Mouse (Mus musculus) thymus, postnatal 0 days (tissue): Measurements from ENCODE around the gene Trim80. TPM values are rescaled to one million over a fixed set of nuclear protein-coding genes. Genes with fewer than 3 reads are reported as not detected.
"Not testable (repeated sequence)": the region's sequence is repeated elsewhere in the genome, so short reads cannot be mapped to it uniquely, and the experiment has no call there.

Experiments
- DNase-seq: peaks from one replicate; pipeline ENCODE4 v3.0.0-alpha.2; 2015; ENCODE audit warnings: low spot score
- polyA plus RNA-seq: library from polyadenylated mRNA; unstranded; fragments of >200 nt; fragmentation: Nextera tagmentation; extraction: Ambion mirVana; gene quantifications from 2 replicates; pipeline ENCODE4 v1.2.1, GENCODE M21; 2015

Trim80 gene
- polyA plus RNA-seq, 1 experiment from 2014 or later: 1.1 TPM

DNA sequence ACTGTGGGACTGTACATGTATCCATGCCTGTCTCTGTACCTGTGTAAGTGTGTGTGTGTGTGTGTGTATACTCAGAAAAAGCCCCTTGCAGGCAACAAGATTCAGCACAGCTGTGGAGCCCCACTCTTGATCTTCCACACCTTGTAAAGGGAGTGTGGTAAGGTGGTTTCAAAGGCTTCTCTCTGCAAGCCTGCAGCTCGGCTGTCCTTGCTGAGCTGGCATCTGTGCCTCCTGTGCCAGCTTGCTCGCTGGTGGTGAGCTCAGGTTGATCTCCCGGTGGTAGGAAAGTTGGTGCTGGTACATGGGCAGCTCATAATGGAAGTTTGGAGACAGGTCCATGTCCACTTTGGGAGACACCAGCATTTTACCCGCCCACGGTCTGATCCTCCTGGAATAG lies 21.5 kb downstream of the Trim80 start:
- peak; percentile 82 for DNase-seq

GRCm38 (mm10) chr11:115462243-115462891 lies 22.0 kb downstream of the Trim80 start, which contains the start of gene Slc16a5:
TSS of gene Slc16a5 (plus strand) at chr11:115462474.
- DNase-seq: peak; percentile 78

DNA sequence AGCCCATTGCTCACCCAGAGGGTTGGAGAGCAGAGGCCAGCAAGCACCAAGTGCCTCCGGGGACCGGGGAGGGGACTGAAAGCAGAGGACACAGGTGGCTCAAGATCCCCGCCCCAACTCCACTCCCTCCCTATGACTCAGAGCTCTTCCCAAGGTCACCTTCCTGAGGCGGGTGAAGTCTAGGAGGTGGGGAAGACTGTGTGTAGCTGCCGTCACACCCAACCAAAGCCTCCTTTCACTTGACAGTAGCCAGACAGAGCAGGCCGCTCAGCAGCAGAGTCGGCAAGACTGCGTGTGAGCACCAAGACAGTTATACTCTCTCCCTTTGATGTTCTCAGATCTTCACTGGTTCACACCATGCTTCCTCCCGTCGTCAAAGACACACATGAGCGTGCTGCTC lies 23.1 kb downstream of the Trim80 start:
- DNase-seq: peak; percentile 85

DNA sequence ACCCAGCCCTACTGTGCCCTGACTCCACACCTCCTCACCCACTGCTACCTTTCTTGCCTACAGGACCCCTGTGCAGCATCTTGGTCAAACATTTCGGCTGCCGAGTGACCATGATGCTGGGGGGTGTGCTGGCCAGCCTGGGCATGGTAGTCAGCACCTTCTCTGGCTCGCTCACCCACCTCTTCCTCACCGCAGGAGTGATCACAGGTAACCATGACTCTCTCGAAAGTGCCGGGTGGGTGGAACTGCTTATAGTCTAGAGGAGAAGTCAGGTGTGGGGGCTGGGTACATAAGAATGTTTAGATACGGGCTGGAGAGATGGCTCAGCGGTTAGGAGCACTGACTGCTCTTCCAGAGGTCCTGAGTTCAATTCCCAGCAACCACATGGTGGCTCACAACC lies 24.5 kb downstream of the Trim80 start:
- peak; percentile 65 for DNase-seq

DNA sequence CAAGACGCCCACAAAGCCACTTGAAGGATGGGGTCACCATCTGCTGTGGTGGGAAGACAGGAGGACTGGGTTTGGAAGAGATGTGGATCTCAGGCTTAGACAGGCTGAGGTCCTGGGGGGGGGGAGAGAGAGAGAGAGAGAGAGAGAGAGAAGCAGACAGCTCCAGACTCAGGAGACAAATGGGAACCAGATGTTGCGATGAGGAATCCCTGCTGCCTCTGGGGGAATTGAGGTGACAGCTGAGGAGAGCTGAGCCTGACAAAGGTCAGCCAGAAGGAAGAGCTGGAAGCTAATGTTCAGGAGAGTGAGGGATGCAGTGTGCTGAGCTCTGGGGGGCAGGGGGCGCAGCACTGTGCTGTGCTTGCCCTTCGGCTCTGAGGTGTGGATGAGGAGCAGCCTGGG lies 26.9 kb downstream of the Trim80 start:
- DNase-seq: no peak

DNA sequence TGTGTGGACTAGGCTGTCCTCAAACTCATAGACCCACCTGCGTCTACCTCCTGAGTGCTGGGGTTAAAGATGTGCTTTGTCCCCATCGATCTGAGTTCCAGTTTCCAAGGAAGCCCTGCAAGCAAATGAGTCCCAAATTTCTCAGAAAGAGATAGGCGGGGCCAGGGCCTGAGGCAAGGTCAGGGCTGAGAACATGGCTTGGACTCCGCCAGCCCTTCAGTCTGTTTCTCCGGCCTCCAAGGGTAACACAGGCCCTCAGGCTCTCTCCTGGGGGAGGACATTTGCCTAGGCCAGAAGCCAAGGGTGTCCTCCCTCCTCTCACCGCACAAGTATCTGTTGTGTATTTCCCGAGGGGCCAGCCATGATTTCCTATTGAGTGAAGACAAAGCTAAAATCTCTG lies 31.8 kb downstream of the Trim80 start:
- no peak for DNase-seq

DNA sequence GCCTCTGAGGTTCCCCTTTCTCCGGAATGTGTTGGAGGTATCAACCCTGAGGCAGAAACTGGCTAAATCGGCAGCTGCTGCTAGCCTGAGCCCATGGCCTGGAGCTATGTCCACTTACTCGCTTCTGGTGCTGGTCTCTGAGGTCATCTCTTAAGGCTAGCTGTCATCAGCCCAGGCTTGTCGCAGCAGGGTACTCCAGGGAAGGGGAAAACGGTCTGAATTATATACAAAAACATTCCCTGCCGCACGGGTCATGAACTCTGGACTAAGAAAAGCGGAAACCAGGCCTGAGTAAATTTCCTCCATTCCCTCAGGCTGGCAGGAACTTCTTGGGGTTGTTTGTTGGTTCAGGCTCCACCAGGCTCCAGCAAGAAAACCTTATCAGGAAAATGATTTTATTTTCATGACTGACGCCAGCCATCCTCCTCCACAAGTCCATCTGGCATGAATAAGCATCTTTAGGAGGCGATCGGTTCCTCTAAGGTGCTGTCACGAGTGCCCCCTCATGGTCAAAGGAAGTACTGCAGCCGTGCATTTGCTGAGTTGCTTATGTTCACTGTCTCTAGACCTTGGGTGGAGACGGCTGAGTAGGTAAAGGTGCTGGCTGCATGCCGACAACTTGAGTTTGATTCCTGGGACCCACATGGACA lies 33.4 kb downstream of the Trim80 start:
- peak; percentile 95 for DNase-seq

- peak; percentile 97 for DNase-seq
These were observed 34.8 kb downstream of the Trim80 start, which contains the start of gene Armc7 for GRCm38 (mm10) chr11:115475025-115475757. TSS of gene Armc7 (plus strand) at chr11:115475667.

- DNase-seq: no peak
These were observed 35.5 kb downstream of the Trim80 start for GRCm38 (mm10) chr11:115475758-115476237.

- not testable (repeated sequence) for DNase-seq
These were observed 36.3 kb downstream of the Trim80 start for GRCm38 (mm10) chr11:115476630-115477029.

DNA sequence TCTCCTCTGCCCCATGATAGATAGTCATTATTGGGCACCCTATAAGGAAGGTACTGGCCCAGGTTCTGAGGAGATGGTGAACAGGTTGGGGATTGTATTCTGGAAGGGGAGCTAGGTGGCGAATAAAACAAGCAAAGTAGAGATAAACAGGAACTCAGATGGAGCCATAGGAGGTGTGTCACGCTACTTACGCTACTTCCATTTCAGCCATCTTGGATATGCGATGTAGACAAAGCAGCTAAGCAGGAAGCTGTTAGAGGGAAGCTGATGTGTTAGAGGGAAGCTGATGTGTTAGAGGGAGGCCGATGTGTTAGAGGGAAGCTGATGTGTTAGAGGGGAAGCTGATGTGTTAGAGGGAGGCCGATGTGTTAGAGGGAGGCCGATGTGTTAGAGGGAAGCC lies 37.0 kb downstream of the Trim80 start:
- DNase-seq: not testable (repeated sequence)

GRCm38 (mm10) chr11:115478296-115478938 lies 38.1 kb downstream of the Trim80 start:
- DNase-seq: no peak

GRCm38 (mm10) chr11:115481553-115482259 lies 41.4 kb downstream of the Trim80 start:
- DNase-seq: peak; percentile 81

GRCm38 (mm10) chr11:115483278-115483677 lies 42.9 kb downstream of the Trim80 start:
- DNase-seq: no peak

DNA sequence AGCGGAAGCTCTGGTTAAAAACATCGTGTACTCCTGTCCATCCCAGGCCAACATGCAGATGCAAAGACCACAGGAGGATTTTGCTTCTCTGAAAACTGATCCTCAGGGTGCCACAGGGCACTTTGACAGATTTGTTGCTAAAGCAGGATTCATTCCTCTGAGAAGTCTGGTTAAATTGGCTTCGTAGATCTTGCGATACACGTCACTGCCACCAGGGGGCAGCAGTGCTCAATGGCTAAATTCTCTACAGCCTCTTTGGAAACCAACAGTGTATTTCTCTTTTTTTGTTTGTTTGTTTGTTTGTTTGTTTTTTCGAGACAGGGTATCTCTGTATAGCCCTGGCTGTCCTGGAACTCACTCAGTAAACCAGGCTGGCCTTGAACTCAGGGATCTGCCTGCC lies 43.4 kb downstream of the Trim80 start:
- DNase-seq: peak; percentile 83

- DNase-seq: no peak
These were observed 44.8 kb downstream of the Trim80 start for GRCm38 (mm10) chr11:115485155-115485554.

DNA sequence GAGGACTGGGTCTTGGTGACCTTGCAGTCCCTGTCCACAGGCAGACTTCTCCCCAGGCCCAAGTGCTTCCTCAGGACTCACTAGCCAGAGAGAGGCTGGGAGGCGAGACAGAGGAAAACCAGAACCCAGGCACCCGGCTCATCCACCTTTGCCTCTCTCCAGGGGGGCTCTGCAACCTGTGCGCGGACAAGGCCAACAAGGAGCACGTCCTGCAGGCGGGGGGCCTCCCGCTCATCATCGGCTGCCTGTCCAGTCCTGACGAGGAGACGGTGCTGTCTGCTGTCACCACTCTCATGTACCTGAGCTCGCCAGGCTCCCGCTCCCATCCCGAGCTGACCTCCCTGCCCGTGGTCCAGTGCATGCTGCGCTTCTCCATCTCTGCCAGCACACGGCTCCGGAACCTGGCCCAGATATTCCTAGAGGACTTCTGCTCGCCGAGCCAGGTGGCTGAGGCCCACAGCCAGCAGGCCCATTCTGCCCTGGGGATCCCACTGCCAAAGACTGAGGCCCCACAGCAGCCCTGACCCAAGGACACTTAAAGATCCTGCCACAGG lies 48.3 kb downstream of the Trim80 start:
- DNase-seq: no peak

DNA sequence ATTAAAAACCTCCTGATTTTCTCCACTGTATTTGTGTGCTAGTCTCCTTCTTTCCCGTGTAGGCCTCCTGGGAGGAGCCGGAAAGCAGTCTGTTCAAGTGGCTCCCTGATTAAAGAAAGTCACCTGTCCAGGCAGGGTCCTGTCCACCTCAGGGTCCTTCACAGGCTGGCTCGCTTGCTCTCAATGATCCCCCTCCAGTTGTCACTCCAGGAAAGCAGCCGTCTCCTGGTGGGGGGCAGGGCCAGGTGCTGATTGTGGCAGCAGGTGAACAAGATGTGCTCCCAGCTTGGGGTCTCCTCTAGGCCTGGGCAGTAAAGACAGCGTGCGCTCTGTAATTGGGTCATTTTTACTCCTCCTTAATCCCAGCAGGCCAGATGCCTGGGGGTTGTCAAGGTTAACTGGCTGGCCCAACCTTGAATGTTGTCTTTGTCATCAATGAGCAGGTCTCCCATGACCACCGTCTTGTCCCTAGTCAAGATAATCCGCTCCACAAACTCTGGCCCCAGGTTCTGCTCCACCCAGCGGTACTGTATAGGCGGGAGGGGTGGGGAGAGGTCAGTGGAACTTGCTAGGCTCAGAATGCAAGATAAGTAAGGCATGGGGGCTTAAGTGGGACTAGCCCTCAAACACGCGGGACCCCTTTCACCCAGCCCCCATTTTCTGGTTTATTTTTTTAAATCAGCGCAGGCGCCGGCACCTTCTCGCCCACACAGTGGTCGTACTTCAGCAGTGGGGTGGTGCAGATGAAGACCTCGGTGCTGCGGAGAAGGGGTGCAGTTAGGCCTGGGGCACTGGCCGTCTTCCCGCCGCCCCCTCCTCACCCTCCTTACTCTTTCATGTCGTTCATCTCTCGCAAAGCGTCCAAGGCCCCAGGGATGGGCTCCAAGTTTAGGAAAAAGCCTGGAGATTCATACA lies 50.4 kb downstream of the Trim80 start:
- no peak for DNase-seq

DNA sequence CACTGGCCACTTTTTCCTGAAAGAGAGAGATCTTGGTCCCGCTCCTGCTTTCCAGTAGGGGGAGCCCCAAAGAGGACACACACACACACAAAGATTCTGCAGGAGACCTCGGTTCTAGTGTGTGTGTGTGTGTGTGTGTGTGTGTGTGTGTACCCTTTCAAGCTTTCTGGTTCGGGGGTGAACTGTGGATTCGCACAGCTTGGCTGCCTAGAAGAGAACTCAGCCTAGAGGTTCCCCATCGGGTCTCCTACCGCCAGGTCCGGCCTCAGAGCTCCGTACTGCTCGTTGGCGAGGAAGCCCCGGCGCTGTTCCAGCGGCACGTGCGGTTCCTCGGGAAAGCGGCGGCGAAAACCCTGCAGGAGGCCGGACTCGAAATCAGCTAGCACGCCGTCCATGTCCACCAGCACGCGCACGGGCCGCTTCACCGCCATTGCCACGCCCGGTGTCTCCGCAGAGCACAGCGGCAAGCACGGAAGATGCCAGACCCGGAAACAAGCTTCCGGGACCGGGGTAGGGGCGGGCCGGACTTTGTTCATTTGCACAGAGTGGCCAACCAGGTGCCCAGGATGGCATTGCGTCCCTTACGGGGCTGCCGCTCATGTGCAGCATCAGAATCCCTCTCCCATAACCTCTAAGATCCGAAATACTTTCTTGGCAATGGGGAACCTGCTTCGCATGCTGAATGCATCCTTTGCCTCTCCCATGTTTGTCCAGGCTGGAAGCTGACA lies 51.2 kb downstream of the Trim80 start, which contains the start of gene Nt5c:
Gene Nt5c (minus strand): TSS at position 507 of the 728 bp plus-strand sequence.
- peak; percentile 87 for DNase-seq
